Mouse (Mus musculus) brain, embryonic 18.5 days (tissue): ENCODE measurements around the gene Il3.
"Not testable (repeated sequence)": the region's sequence is repeated elsewhere in the genome, so short reads cannot be mapped to it uniquely, and the experiment has no call there.

Source experiments
- DNase-seq: peaks from one replicate; pipeline ENCODE4 v3.0.0-alpha.2; 2012; ENCODE audit warnings: low read depth, low spot score

Il3 gene

DNA sequence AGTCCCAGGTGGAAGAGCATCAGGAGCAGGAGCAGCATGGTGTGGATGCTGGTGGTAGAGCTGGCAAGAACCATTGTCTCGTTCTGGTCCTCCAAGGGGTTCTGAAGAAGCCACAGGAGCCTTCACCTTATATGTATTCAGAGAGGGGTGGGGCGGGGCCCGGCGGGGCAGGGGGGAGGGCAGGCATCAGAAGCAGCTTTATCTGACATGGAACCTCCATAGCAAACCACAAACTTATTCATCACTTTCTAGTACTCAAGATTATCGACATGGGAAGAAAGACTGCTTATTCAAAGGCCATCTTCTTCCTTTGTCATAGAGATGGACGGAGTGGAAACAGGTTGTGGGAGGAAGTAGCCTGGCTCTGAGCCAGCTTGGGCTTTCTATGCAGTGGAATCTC is at the start of gene Il3:
Il3 (minus strand) TSS at position 101 of the 400 bp plus-strand sequence.
- no peak for DNase-seq

DNA sequence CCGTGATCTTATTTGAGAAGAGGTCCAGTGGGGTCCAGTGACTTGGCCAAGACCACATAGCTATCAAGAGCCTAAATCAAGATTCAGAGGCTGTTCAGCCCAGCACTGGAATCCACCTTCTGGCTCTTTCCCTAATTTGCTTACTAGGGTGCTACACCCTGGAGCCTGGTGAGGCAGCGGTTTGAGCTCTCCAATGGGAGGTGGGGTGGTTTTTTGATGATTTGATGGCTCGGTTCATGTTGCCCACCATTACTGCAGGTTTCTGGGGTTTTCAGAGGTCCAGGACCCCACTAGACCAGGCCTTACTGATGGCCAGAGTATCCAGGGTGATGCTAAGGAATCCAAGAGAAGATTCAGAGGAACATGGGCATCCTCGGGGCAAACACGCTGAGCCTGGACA is 48.3 kb upstream of the Il3 start:
- no peak for DNase-seq

DNA sequence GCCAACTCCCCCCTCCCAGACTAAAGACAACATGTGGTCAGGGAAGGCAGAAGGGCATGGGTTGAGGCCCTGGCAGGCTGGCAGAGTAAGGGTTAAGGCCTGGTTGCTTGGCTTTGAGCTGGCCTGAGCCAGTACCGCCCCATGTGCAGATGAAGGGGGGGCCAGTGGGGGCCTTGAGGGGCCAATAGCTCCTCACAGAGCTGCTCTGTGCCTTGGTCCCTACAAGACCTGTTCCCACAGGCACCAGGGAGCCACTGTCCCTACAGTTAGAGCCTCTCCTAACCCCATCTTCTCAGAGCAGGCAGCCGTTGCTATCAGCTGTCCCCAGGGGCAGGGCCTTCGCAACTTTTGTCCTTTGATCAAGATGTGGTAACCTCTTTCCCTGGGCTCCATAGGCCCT is 47.7 kb upstream of the Il3 start:
- DNase-seq = no peak

DNA sequence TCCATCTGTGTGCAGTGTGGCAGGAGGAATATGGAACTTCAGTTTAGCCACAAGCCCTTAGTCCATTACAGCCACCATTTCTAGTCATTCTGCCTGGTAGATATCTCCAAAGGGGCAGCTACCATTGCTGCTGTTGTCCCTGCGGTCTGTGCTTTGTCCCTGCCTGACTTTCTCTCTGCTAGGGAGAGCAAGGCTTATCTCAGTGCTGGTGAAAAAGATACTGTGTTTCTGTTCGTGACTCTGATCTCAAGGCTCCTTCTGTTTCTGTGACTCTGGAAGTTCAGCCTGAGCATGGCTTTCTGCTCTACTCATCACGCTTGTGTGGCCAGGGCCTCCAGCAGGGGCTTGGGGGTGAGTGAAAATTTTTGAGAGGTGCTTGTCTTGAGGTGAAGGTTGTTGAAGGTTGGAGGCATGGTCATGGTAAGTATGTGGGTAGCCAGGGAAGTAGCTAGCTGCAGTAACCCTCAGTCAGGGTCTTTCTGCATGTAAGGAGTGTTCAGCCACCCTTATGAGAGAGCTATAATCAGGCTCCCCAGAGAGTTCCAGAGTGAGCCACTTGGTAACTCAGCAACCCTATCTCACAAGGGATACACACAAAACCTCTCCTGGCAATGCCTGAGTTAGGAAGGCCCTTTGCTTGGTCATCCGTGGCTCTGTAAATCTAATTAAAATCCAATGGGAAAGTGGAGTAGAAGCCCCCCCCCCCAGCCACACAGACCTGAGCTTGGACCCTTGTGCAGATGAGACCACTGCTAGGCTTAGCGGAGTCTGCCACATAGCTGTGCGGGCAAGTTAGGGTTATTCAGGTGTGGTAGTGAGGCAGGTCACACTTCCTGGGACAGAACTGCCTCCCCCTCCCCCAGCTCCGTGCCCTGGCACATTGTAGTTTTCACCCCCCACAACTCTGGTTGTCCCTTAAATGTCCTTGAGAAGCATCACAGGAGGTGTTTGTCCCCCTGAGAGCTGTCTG is 46.6 kb upstream of the Il3 start:
- DNase-seq = no peak

DNA sequence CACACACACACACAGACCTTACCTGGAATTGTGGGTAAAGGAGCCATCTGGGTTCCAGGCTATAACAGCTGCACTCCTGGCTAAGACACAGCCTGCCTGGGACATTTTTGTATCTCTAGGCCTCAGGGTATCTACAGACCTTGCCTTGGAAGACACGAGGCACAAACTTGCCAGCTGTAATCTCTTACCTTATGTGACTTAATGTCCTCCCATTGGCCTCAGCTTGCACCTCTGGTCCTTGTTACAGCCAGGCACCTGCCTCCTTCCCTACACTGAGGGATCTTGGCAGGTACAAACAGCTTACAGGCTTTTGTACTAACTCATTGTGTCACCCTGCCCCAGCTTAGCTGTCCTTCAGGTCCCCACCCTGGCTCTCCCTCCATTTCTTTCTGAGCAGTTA is 45.5 kb upstream of the Il3 start:
- DNase-seq = no peak

DNA sequence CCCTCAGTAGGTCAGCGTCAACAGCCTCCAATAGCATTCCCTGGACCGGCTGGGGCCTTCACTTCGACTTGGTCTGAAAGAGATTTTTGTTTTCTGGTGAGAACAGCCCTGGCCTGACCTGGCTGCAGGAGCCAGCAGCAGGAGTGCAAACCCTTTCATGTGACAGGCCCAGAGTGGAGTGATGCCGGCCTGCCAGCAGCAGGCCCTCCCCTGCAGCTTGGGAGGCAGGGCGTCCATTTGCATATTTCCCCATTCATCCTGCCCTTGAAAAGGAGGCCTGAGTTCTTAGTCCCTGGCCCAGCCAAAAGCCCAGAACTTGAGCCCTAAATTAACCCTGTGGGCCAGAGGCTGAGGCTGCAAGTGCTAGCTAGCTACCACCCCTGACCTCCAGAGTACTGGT is 44.9 kb upstream of the Il3 start:
- no peak for DNase-seq

DNA sequence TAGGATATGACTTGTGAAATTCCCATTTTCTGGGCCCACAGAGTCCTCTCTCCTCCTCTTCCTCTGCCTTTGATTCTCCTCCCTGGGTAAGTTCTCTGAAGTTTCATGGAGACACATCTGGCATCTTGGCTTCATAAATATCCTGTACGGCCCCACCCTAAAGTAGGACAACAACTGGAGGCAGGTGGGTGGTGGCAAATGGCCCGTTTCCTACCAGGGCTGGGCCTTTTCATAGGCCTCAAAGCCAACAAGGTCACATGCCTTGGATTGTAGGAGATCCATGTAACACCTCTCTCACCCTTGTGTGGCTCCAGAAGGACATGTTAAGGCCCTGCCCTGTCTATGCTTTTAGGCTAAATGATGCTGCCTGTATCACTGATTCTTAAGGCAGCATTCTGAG is 43.5 kb upstream of the Il3 start:
- DNase-seq = no peak

DNA sequence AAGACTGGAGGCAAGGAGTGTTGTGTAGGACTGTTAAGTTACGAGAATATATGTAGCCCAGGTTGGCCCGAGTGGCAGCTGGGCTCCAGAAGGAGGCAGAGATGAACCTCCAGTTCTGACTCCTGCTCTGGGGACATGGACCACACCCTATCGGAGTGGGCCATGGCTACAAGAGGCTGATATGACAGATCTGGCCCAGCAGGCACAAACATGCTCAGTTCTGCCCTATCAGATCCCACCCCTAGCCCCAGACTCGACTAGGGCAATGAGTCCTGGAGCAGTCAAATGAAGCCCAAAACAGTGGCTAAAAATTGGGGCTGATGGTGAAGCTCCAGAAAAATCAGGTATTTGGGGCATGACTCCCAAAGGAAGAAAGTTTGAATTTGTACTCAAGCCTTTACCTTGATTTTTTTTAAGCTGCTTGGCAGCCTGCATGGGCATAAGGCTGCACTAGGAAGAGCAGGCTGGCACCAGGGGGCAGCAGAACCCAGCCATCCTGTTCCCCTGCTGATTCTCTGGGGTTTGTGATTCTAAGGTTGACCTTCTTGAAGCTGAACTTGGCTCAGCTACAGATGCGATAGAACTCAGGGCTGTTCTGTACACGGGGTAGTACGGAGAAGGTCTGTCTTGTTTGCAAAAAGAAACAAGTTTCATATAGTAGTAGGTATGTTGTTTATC is 40.2 kb upstream of the Il3 start:
- no peak for DNase-seq

DNA sequence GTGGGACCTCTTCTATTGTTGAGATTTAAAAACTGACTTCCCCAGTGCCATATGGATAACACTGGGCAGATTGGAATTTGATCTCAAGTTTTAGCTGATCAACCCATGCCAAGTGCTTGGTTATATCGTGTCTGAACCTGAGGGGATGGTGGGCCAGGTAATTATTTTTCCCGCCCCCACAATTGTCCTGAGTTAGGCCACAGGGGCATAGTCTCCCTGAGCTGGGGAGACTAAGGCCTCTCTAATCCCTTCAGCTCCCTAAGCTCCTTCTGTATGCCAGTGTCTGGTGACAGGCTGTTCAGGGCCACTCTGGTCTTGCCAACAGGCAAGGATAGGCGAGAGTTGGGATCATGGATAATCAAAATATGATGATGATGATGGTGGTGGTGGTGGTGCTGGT is 38.3 kb upstream of the Il3 start:
- DNase-seq = no peak

DNA sequence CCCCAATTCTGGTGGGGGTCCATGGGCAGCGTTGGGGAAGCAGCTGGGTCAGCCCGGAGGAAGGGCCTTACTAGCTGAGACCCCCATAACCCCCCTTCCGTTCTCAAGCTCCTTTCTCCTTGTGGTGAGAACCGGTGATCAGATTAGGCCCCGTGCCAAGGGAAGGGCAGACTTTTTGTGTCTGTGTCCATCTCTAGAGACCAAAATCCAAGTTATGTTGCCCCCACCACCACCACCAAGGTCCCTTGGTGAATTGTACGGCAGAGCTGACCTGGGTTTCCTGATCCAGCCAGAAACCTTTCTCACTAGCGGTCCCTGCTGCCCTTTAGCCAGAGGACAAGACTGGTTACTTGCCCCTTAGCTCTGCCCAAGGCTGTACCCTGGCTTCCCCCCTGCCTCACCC is 37.4 kb upstream of the Il3 start:
- no peak for DNase-seq

DNA sequence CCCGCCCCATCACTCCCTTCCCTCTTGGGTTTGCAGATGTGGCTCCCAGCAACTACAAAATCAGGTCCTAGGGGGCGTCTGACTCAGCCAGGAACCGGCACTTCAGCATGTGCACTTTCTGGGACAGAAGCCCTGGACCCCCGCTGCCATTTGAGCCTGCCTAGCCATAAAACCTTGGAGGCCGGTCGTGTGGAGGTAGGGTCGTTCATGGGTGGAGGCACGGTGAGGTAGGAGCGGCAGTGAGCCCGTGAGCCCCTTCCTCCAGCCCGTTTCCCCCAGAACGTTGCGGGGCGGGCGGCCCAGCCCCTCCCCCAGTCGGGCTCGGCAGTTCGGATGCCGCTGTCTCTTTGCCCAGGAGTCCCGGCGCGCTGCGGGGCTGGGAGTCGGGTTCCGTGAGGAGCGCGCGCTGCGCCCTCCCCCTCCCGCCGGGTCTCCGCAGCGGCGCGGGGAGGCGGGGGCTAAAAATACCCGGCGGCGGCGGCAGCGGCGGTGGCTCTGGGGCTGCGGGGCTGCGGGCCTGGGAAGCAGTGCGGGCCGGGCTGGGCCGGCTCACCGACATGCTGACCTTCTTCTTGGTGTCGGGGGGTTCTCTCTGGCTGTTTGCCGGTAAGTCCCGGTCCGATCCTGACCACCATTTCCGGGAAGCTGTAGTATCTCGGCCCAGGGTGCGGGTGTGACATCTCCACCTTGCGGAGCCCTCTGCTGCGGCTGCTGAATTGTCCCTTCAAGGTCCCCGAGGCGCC is 36.8 kb upstream of the Il3 start, which contains the start of gene Acsl6:
Acsl6 (plus strand) TSS at position 71 of the 743 bp plus-strand sequence.
- no peak for DNase-seq

DNA sequence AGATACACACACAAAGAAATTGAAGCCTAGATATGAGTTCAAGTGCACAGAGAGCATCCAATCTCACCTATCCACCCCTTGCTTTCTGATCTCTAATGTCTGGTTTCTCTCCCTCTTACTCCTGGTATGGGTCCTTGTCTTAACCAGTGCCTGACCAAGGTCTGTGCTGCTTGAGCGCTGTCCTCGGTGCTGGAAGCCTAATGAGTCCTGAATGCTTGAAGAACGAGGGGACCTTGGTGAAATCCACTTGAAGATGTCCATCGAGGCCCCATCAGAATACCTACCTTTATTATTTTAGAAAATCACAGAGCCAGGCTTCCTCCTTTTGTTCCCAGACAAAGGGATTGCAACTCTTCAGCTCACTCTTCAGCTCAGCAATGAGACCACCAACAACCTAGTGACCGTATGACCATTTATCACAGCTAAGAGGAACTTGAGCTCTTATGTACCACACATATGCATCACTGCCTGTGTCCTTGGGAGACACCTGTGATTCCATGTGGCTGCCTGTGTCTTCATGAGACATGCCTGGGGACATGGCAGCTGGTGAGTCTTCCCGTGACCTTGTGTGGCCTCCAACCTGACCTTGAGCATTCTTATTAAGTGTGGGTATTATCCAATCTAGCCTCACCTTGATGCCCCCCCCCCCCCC is 36.1 kb upstream of the Il3 start:
- DNase-seq = no peak

DNA sequence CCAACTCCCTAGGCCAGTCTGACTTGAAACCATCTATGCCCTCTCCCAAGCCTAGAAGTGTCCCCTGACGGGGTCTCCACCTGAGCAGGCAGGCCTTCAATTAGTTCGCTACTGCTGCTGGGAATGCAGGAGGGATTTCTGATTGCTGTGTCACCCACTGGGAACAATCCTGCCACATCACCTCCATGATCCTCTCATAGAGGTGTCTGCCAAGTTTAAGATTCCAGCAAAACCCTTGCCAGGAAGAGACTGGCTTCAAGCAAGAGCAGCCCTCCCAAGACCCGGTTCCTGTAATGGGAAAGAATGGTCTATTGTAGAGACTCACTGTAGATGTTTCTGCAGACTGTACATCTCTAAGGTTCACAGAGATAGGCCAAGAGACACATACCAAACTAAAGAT is 35.5 kb upstream of the Il3 start:
- DNase-seq = no peak

DNA sequence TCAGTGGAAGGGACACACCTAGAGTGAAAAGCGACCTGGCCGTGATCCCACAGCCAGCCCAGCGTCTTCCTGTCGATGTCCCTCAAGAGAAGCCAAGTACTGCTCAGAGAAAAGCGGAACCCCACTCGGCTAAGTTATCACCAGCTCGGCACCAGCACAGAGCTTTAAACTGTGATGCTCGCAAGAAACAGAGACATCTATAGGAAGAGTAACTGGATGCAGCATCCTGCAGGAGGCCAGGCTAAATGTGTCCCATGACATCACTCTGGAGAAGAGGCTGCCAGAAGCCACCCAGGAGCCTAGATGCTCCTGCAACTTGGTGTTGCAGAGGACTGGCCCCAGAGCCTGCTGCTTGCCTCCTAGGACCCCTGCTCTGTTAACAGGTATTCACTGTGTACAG is 34.9 kb upstream of the Il3 start:
- no peak for DNase-seq

DNA sequence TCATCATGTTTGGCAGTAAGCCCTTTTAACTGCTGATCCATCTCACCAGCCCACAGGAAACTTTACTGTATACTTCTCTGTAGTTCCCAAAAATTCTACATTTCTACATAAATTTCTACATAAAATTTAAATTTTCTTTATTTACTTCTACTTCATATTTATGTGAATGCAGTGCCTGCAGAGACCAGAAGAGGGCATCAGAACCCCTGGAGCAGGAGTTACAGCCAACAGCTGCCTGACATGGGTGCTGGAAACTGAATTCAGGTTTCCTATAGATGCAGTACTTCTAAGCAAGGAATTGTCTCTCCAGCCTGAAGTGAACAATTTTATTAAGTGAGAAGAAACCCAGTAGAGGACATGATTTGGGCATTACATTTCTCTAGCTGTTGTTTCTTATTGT is 31.7 kb upstream of the Il3 start:
- DNase-seq = no peak

DNA sequence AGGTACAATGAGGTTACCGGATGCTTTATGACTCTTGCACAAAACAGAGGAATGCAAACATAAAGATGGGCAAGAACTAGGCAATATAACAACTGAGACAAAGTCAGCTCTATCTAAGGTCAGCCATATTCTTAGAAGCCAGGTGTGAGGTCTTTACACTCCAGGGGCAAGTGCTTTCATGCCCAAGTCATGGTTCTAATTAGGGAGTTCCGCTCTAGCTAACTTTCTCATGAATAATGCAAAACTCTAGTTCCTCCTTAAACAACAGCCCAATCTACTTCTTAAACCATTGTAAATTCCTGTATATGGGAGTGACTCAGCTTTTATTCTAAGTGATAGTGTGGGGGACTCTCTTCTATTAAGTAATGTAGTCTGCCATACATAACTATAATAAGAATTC is 30.4 kb upstream of the Il3 start:
- DNase-seq = not testable (repeated sequence)

DNA sequence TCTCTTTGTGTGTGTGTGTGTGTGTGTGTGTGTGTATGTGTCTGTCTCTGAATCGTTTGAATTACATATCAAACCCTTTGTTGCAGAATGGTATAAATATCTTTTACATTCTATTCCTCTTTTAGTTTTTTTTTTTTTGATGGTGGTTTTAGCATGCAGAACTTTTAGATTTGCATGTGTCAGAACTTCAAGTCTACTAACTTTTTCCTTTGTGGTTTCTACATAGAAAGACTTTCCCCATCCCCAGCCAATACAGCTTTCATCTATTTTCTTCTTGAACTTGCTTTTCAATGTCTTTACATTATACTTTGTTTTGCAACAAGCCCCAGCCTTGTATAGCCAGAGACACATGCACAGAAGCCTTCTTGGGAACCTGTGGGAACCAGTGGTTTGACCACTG is 29.7 kb upstream of the Il3 start:
- DNase-seq = no peak

DNA sequence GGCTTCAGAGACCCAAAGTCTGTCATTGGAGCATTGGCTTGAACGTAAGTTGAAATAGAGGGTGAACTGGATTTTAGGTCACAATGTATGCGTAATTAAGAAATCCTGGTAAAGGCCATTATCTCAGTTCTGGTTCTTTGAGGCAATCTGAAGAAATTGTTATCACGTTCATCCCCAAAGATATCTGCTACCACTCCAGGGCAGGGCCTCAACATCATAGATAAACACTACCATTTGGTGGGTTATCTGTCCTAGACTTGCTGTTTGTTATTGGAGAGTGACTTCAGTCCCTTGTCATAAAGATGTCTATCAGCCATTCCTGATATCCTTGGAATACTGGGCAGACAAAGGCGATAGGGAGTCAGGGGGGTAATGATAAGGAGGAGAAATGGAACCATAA is 28.9 kb upstream of the Il3 start:
- DNase-seq = no peak

DNA sequence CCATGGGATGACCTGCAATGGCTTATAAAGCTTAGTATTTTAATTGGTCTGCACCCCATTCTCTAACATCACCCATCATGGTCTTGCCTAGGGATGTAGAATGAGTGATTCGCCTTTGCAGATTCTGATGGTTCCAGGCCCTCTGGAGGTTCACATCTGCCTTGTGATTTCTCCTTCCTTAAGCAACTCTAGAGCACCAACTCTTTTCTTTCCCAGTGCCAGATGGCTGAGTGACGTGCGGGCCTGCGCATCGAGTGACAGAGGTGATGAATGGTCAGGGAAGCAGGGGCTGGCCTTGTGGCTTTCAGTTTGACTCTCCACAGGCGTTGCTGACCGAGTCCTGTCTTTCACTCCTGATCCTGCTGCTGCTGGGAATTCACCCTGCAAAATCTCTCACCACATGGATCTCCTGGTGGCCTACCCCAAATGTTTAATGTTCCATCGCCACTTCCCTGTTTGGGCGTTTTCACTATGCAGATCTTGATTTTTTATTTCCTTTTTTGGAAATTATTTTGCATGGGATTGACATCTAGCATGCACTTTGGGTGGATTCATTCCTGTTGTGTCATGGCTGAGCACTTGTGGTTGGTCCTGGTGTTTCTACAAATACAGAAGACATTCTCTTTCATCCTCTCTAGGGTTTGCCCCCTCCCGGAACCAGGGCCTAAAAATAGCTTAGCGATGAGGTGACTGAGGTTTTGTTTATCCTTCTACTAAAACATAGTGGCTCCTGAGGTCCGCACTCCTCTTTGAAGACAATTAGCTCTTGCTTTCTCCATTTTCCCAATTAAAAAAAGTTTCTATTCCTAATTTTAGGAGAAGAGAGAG is 27.1 kb upstream of the Il3 start:
- DNase-seq = no peak

DNA sequence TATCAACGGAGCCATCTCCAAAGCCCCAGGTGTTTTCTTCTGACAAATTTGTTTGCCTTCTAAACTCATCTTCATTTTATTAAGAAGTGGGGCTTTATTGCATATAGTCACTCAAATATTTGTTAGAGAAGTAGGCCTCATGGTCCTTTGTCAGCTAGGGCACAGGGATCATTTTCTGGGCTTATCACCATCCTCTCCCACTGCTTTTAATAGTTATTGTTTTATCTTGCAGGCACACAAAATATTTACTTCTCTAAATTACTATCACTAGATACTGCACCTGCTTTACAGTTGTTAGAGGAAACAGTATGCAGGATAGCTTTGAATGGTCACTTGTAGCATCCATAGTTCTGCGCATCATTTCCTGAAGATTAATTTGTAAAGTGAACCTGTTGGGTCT is 25.1 kb upstream of the Il3 start:
- no peak for DNase-seq
